Mouse (Mus musculus) NIH3T3 (cell line): ENCODE data around the gene Zfp346.

Experiments
- DNase-seq: peaks from one replicate; pipeline ENCODE4 v3.0.0-alpha.2; 2012; ENCODE audit warnings: low read depth

Gene Zfp346

GRCm38 (mm10) chr13:55105045-55105952 is at the start of gene Zfp346:
Gene Zfp346, plus strand, starts transcription at chr13:55105311.
- DNase-seq = peak; percentile 97

GRCm38 (mm10) chr13:55058042-55058441 is 47.1 kb upstream of the Zfp346 start:
- DNase-seq = peak; percentile 26

GRCm38 (mm10) chr13:55063276-55063675 is 41.8 kb upstream of the Zfp346 start:
- no peak for DNase-seq

GRCm38 (mm10) chr13:55069719-55070118 is 35.4 kb upstream of the Zfp346 start:
- no peak for DNase-seq

- DNase-seq = peak; percentile 72
These were observed 33.8 kb upstream of the Zfp346 start for GRCm38 (mm10) chr13:55071322-55071721.

- DNase-seq = no peak
These were observed 29.5 kb upstream of the Zfp346 start for GRCm38 (mm10) chr13:55075597-55075996.

GRCm38 (mm10) chr13:55092588-55092987 is 12.5 kb upstream of the Zfp346 start:
- DNase-seq = no peak

- DNase-seq = peak; percentile 19
These were observed 7.3 kb upstream of the Zfp346 start for GRCm38 (mm10) chr13:55097841-55098240.

- DNase-seq = peak; percentile 51
These were observed 5.9 kb upstream of the Zfp346 start for GRCm38 (mm10) chr13:55099066-55099725.

- DNase-seq = peak; percentile 94
These were observed 5.2 kb upstream of the Zfp346 start, which contains the start of gene Uimc1 for GRCm38 (mm10) chr13:55099726-55100478. Gene Uimc1, minus strand, starts transcription at chr13:55100300.

GRCm38 (mm10) chr13:55101627-55102026 is 3.5 kb upstream of the Zfp346 start:
- DNase-seq = no peak

GRCm38 (mm10) chr13:55102366-55102765 is 2.7 kb upstream of the Zfp346 start:
- DNase-seq = no peak

GRCm38 (mm10) chr13:55103351-55103750 is 1.8 kb upstream of the Zfp346 start:
- no peak for DNase-seq

- peak; percentile 55 for DNase-seq
These were observed 1.0 kb downstream of the Zfp346 start for GRCm38 (mm10) chr13:55105953-55106691.

- no peak for DNase-seq
These were observed 2.0 kb downstream of the Zfp346 start for GRCm38 (mm10) chr13:55107116-55107515.

GRCm38 (mm10) chr13:55107694-55108093 is 2.6 kb downstream of the Zfp346 start:
- peak; percentile 70 for DNase-seq

GRCm38 (mm10) chr13:55114375-55114774 is 9.3 kb downstream of the Zfp346 start:
- DNase-seq = no peak

- DNase-seq = no peak
These were observed 19.8 kb downstream of the Zfp346 start for GRCm38 (mm10) chr13:55124903-55125302.

- no peak for DNase-seq
These were observed 28.3 kb downstream of the Zfp346 start, which contains the start of gene Gm17617 for GRCm38 (mm10) chr13:55133448-55133847. Gene Gm17617, minus strand, starts transcription at chr13:55133548.

- peak; percentile 46 for DNase-seq
These were observed 30.3 kb downstream of the Zfp346 start for GRCm38 (mm10) chr13:55135382-55135781.

- no peak for DNase-seq
These were observed 35.2 kb downstream of the Zfp346 start for GRCm38 (mm10) chr13:55140271-55140670.
